Mouse (Mus musculus) G1E (cell line): ENCODE measurements around the gene Chn2. TPM values are rescaled to one million over a fixed set of nuclear protein-coding genes. Genes with fewer than 3 reads are reported as not detected.

Source experiments
- ATAC-seq: 2 replicates; pipeline ENCODE4 v1.8.0; 2016; ENCODE audit warnings: mild to moderate bottlenecking; ENCODE audit not compliant: insufficient number of reproducible peaks, poor library complexity, low FRiP score, severe bottlenecking; ENCODE audit errors: extremely low read depth
- DNase-seq: peaks from one replicate; pipeline ENCODE4 v3.0.0; 2012; ENCODE audit warnings: low spot score
- H3K27me3 ChIP-seq: 2 replicates; pipeline ENCODE4 v1.6.1; 2012; ENCODE audit warnings: mild to moderate bottlenecking, low read length, inconsistent platforms; ENCODE audit not compliant: insufficient read depth
- H3K36me3 ChIP-seq: replicated peaks from 2 replicates; pipeline ENCODE3; 2012; ENCODE audit warnings: mild to moderate bottlenecking, inconsistent platforms
- H3K4me1 ChIP-seq: 2 replicates; pipeline ENCODE4 v1.6.1; 2012; ENCODE audit warnings: low read depth, low read length, inconsistent platforms, mixed read lengths; ENCODE audit not compliant: insufficient read depth
- H3K4me3 ChIP-seq: 2 replicates; pipeline ENCODE4 v1.5.1; 2012; ENCODE audit warnings: low read depth, mild to moderate bottlenecking, inconsistent platforms, low read length, moderate library complexity, mixed read lengths
- H3K9me3 ChIP-seq: replicated peaks from 2 replicates; pipeline ENCODE4 v1.6.1; 2012; ENCODE audit warnings: inconsistent platforms
- CTCF ChIP-seq: IDR thresholded peaks from 2 replicates; pipeline ENCODE4 v1.5.1; 2012; ENCODE audit warnings: low read depth, low read length, inconsistent platforms, mixed read lengths
- GATA1 ChIP-seq: IDR thresholded peaks from 2 replicates; pipeline ENCODE4 v1.6.1; 2012; ENCODE audit warnings: borderline replicate concordance, low read length, inconsistent platforms, mixed read lengths
- GATA2 ChIP-seq: IDR thresholded peaks from 2 replicates; pipeline ENCODE4 v1.6.1; 2012; ENCODE audit warnings: low read depth, low read length, inconsistent platforms, borderline replicate concordance
- POLR2AphosphoS5 ChIP-seq: IDR thresholded peaks from 2 replicates; pipeline ENCODE4 v1.6.1; 2012; ENCODE audit warnings: low read depth, low read length, inconsistent platforms; ENCODE audit not compliant: insufficient replicate concordance
- TAL1 ChIP-seq: conservative IDR thresholded peaks from 2 replicates; pipeline ENCODE4 v1.6.1; 2012; ENCODE audit warnings: low read depth, low read length, inconsistent platforms, mixed read lengths
- polyA plus RNA-seq: library from polyadenylated mRNA; stranded (reverse); fragments of >175 nt; gene quantifications from 2 replicates; pipeline ENCODE4 v1.2.3, GENCODE M21; 2012
- total RNA-seq, 2 experiments: library from RNA; stranded (forward) in 1 of 2; stranded (reverse) in 1 of 2; fragments of 200-1000 nt in 1 of 2; fragments of >200 nt in 1 of 2; fragmentation: Nextera tagmentation in 1 of 2; gene quantifications; 2 replicates each; pipeline ENCODE4 v1.2.3; 2014 to 2017

The Chn2 gene
- total and polyA plus RNA-seq, 3 experiments = 0.22 TPM; not detected in 2

GRCm38 (mm10) chr6:54202311-54203020 is 163.1 kb downstream of the Chn2 start:
- no peak for TF ChIP-seq GATA2
- no peak for TF ChIP-seq TAL1
- no peak for TF ChIP-seq CTCF
- TF ChIP-seq GATA1 = no peak
- H3K4me3 ChIP-seq = no peak overlapping the region
- H3K36me3 ChIP-seq = no peaks in the 10 kb centered on the region
- DNase-seq (no peak), ATAC-seq (no peak)
- no peaks in the 10 kb centered on the region for H3K4me1 ChIP-seq
- peaks cover 52% of the 10 kb centered on the region for H3K9me3 ChIP-seq
- no peaks in the 10 kb centered on the region for H3K27me3 ChIP-seq

- no peak for ATAC-seq
- Histone ChIP-seq H3K9me3 (peaks cover 46% of the 10 kb centered on the region), H3K4me1 (no peaks in the 10 kb centered on the region), H3K27me3 (no peaks in the 10 kb centered on the region), H3K36me3 (no peaks in the 10 kb centered on the region), H3K4me3 (no peak overlapping the region)
- TF ChIP-seq CTCF (no peak), TAL1 (no peak), GATA2 (no peak), GATA1 (no peak), POLR2AphosphoS5 (no peak)
- no peak for DNase-seq
Observed at GRCm38 (mm10) chr6:54203316-54203715, 164.0 kb downstream of the Chn2 start.

- Histone ChIP-seq H3K4me1 (no peaks in the 10 kb centered on the region), H3K4me3 (no peak overlapping the region), H3K27me3 (no peaks in the 10 kb centered on the region), H3K9me3 (peaks cover 46% of the 10 kb centered on the region), H3K36me3 (no peaks in the 10 kb centered on the region)
- no peak for DNase-seq
- ATAC-seq = no peak
- TF ChIP-seq POLR2AphosphoS5 (no peak), TAL1 (no peak), GATA1 (no peak), CTCF (no peak), GATA2 (no peak)
Observed at GRCm38 (mm10) chr6:54203926-54204325, 164.6 kb downstream of the Chn2 start.

- no peaks in the 10 kb centered on the region for H3K4me1 ChIP-seq
- no peak overlapping the region for H3K4me3 ChIP-seq
- TF ChIP-seq GATA2 = no peak
- no peak for TF ChIP-seq POLR2AphosphoS5
- no peak for TF ChIP-seq GATA1
- no peak for TF ChIP-seq CTCF
- TF ChIP-seq TAL1 = no peak
- H3K9me3 ChIP-seq = peaks cover 52% of the 10 kb centered on the region
- no peak for ATAC-seq
- H3K27me3 ChIP-seq = no peaks in the 10 kb centered on the region
- no peaks in the 10 kb centered on the region for H3K36me3 ChIP-seq
- no peak for DNase-seq
Observed at GRCm38 (mm10) chr6:54204931-54205330, 165.6 kb downstream of the Chn2 start.

- Histone ChIP-seq H3K4me3 (no peak overlapping the region), H3K9me3 (peaks cover 53% of the 10 kb centered on the region), H3K27me3 (no peaks in the 10 kb centered on the region), H3K4me1 (no peaks in the 10 kb centered on the region), H3K36me3 (no peaks in the 10 kb centered on the region)
- ATAC-seq (no peak), DNase-seq (no peak)
- TF ChIP-seq CTCF (no peak), GATA1 (no peak), POLR2AphosphoS5 (no peak), TAL1 (no peak), GATA2 (no peak)
Observed at GRCm38 (mm10) chr6:54205471-54205870, 166.1 kb downstream of the Chn2 start.

GRCm38 (mm10) chr6:54206221-54206738 is 166.9 kb downstream of the Chn2 start:
- H3K9me3 ChIP-seq = peaks cover 48% of the 10 kb centered on the region
- no peak for TF ChIP-seq POLR2AphosphoS5
- no peak for TF ChIP-seq CTCF
- TF ChIP-seq TAL1 = no peak
- no peak for TF ChIP-seq GATA1
- no peak for TF ChIP-seq GATA2
- H3K27me3 ChIP-seq = no peaks in the 10 kb centered on the region
- H3K36me3 ChIP-seq = no peaks in the 10 kb centered on the region
- no peak for DNase-seq
- no peak overlapping the region for H3K4me3 ChIP-seq
- no peaks in the 10 kb centered on the region for H3K4me1 ChIP-seq
- ATAC-seq = no peak
